Mouse (Mus musculus) stomach, postnatal 0 days (tissue): ENCODE results near the gene Tsfm. TPM values are rescaled to one million over a fixed set of nuclear protein-coding genes. Genes with fewer than 3 reads are reported as not detected.

Experiments used
- ATAC-seq: fragments of 200-750 bp; cut with Nextera tagmentation; 2 replicates; pipeline ENCODE4 v1.8.0; 2017; ENCODE audit not compliant: low FRiP score, low TSS enrichment
- DNase-seq: peaks from one replicate; pipeline ENCODE4 v3.0.0-alpha.2; 2016; ENCODE audit warnings: low spot score
- H3K27ac ChIP-seq: fragments of 300-500 bp; sonication (generic); replicated peaks from 2 replicates; pipeline ENCODE4 v1.5.1; 2014; ENCODE audit warnings: mild to moderate bottlenecking, control low read depth
- H3K27me3 ChIP-seq: fragments of 300-500 bp; sonication (generic); 2 replicates; pipeline ENCODE4 v1.6.1; 2014; ENCODE audit warnings: low read length; ENCODE audit not compliant: control insufficient read depth, insufficient read depth
- H3K36me3 ChIP-seq: fragments of 300-500 bp; sonication (generic); 2 replicates; pipeline ENCODE4 v1.6.1; 2014; ENCODE audit warnings: low read length, mixed read lengths; ENCODE audit not compliant: control insufficient read depth, insufficient read depth
- H3K4me1 ChIP-seq: fragments of 300-500 bp; sonication (generic); replicated peaks from 2 replicates; pipeline ENCODE4 v1.6.1; 2014; ENCODE audit warnings: antibody characterized with exemption; ENCODE audit not compliant: control insufficient read depth, insufficient read depth
- H3K4me2 ChIP-seq: fragments of 300-500 bp; sonication (generic); replicated peaks from 2 replicates; pipeline ENCODE4 v1.6.1; 2014; ENCODE audit warnings: low read depth, mild to moderate bottlenecking, control low read depth, moderate library complexity
- H3K4me3 ChIP-seq: fragments of 300-500 bp; sonication (generic); 2 replicates; pipeline ENCODE4 v1.5.1; 2014; ENCODE audit warnings: low read depth, low read length, control low read depth
- H3K9ac ChIP-seq: fragments of 300-500 bp; sonication (generic); 2 replicates; pipeline ENCODE4 v1.6.1; 2014; ENCODE audit warnings: mild to moderate bottlenecking, low read length, control low read depth, mixed read lengths
- H3K9me3 ChIP-seq: fragments of 300-500 bp; sonication (generic); 2 replicates; pipeline ENCODE4 v1.6.1; 2016; ENCODE audit warnings: low read length; ENCODE audit not compliant: control insufficient read depth
- CTCF ChIP-seq: IDR thresholded peaks from 2 replicates; pipeline ENCODE4 v1.5.1; 2016; ENCODE audit warnings: antibody characterized with exemption, low read depth, mild to moderate bottlenecking, moderate library complexity
- EP300 ChIP-seq: optimal IDR thresholded peaks from 2 replicates; pipeline ENCODE3; 2016; ENCODE audit warnings: antibody characterized with exemption
- WGBS: fragments of 180-500 bp; shearing (Covaris S2); extraction: QIAGEN DNeasy Blood & Tissue Kit; methylation state at CpG from one replicate; pipeline ENCODE4 v1.1.7; 2014; 5-methylcytosine and 5-hydroxymethylcytosine counted together
- polyA plus RNA-seq: library from polyadenylated mRNA; unstranded; fragments of >200 nt; fragmentation: Nextera tagmentation; extraction: Ambion mirVana; gene quantifications from 2 replicates; pipeline ENCODE4 v1.2.1, GENCODE M21; 2015

Tsfm gene
- polyA plus RNA-seq, 1 experiment from 2014 or later, result 61.3 TPM

- Histone ChIP-seq H3K4me1 (peaks cover 20% of the 10 kb centered on the region), H3K9me3 (no peaks in the 10 kb centered on the region), H3K27me3 (no peaks in the 10 kb centered on the region), H3K4me3 (peak overlapping the region; percentile 97), H3K27ac (peak overlapping the region; percentile 100), H3K9ac (peak overlapping the region; percentile 99), H3K4me2 (peak overlapping the region; percentile 83), H3K36me3 (peaks cover 4% of the 10 kb centered on the region; the same call in 1 of the 2 replicates)
- no peak for DNase-seq
- ATAC-seq, result no peak
- TF ChIP-seq CTCF, result no peak
- TF ChIP-seq EP300, result no peak
- WGBS, result 4% methylated on average over 16 of the region's 16 CpGs
Observed at GRCm38 (mm10) chr10:126980221-126980932, 50.3 kb downstream of the Tsfm start.

DNA sequence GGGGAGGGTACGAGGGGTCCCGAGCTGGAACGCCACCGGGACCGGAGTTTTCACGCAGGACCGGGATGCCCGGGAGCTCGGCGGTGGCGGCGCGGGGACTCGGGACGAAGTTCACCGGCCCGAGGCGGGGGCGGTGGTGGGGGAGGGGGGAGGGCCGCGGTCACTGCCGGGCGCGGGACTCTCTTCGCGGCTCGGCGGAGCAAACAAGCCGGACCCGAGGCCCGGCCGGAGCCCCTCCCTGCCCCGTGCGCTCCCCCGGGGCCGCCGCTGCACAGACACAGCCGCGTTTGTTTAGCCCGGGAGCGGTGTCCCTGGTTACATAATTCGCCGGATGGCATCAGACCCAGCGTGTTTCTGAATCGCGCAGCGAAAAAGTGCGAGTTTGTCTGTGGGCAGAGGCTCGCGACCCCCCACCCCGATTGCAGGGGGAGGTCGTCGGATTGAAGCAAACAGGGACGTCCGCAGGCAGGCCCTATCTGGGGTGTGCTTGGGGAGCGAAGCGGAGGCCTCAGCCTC is 50.9 kb downstream of the Tsfm start:
- no peaks in the 10 kb centered on the region for H3K9me3 ChIP-seq
- DNase-seq (peak; percentile 65), ATAC-seq (no peak)
- H3K4me2 ChIP-seq, result peak overlapping the region; percentile 83
- peak overlapping the region; percentile 99 for H3K9ac ChIP-seq
- TF ChIP-seq CTCF (no peak), EP300 (no peak)
- peak overlapping the region; percentile 100 for H3K27ac ChIP-seq
- WGBS, result under 1% methylated on average over 32 of the region's 57 CpGs
- peaks cover 4% of the 10 kb centered on the region; the same call in 1 of the 2 replicates for H3K36me3 ChIP-seq
- peaks cover 18% of the 10 kb centered on the region for H3K4me1 ChIP-seq
- H3K4me3 ChIP-seq, result peak overlapping the region; percentile 97
- H3K27me3 ChIP-seq, result no peaks in the 10 kb centered on the region

- peak overlapping the region; percentile 83 for H3K4me2 ChIP-seq
- H3K4me1 ChIP-seq, result peaks cover 14% of the 10 kb centered on the region
- peak overlapping the region; percentile 99 for H3K9ac ChIP-seq
- peak; percentile 4; the same call in 1 of the 2 replicates for ATAC-seq
- peak overlapping the region; percentile 100 for H3K27ac ChIP-seq
- peak; percentile 66 for DNase-seq
- 4% methylated on average over 15 of the region's 62 CpGs for WGBS
- TF ChIP-seq EP300 (no peak), CTCF (no peak)
- peak overlapping the region; percentile 97 for H3K4me3 ChIP-seq
- peaks cover 4% of the 10 kb centered on the region; the same call in 1 of the 2 replicates for H3K36me3 ChIP-seq
- no peaks in the 10 kb centered on the region for H3K9me3 ChIP-seq
- no peaks in the 10 kb centered on the region for H3K27me3 ChIP-seq
Observed at GRCm38 (mm10) chr10:126979121-126979635, 51.5 kb downstream of the Tsfm start.

DNA sequence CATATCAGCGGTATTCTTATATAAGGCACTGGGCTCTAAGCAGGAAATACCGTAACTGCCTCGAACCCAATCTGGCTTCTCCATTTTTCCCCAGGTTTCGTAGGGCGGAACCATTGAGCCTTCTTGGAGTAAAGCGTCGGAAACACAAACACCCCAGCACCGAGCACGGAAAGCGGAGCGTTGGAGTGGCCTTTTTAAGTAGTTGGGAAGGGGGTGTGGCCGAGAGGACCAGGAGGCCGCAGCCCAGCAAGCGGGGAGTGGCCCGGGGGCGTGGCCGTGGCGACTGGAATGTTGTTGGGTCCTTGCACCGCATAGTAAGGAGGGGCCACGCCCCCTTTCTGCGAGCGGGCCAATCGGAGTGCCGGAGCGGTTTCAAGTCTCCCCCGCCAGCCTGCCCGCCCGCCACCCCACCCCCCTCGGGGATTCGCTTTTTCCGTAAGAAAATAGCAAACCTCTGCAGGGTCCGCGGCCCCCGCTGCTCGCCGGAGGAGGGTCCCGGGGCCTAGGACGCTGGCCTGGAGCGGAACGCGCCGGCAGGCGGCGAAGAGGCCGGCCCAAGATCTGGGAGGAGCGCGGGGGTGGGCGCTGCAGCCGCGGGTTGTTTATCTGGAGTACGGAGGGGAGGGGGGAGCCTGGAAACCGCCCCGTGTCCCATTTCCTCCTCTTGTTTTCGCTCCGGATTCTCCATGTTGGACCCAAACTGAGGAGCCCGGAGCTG is 52.2 kb downstream of the Tsfm start, which contains the start of gene Ctdsp2:
Gene Ctdsp2 (plus strand): TSS at position 441 of the 718 bp plus-strand sequence.
- H3K36me3 ChIP-seq, result no peaks in the 10 kb centered on the region
- no peaks in the 10 kb centered on the region for H3K9me3 ChIP-seq
- peak; percentile 100 for DNase-seq
- ATAC-seq, result peak; percentile 93
- H3K4me3 ChIP-seq, result peak within 1 kb of the TSS; percentile 97
- H3K4me1 ChIP-seq, result peaks cover 7% of the 10 kb centered on the region
- H3K9ac ChIP-seq, result peak within 1 kb of the TSS; percentile 99
- under 1% methylated on average over 40 of the region's 56 CpGs for WGBS
- peak within 1 kb of the TSS; percentile 100 for H3K27ac ChIP-seq
- peak within 1 kb of the TSS; percentile 83 for H3K4me2 ChIP-seq
- H3K27me3 ChIP-seq, result no peaks in the 10 kb centered on the region
- TF ChIP-seq CTCF, result peak; percentile 58
- peak; percentile 86 for TF ChIP-seq EP300

DNA sequence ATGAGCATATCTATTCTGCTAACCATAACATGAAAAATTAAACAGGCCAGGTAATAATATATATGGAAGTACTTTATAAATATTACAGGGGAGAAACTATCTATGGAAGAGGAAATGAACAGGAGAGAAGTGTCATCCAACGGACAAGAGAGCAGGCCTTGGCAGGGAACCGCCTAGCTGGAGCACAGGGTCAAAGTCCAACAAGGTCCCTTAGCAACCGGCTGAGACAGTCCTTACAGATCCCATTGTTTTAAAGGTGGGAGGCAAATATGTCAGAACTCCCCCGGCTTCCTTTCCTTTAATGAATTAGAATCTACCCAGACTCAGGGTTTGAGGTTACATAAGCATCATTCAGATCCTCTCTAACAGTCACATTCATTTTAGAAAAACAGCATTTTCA is 53.6 kb downstream of the Tsfm start:
- H3K4me1 ChIP-seq, result peaks cover 10% of the 10 kb centered on the region
- WGBS, result 61% methylated on average over 4 of the region's 4 CpGs
- no peak overlapping the region for H3K27ac ChIP-seq
- no peak overlapping the region for H3K9ac ChIP-seq
- no peak for ATAC-seq
- no peaks in the 10 kb centered on the region for H3K27me3 ChIP-seq
- H3K4me2 ChIP-seq, result no peak overlapping the region
- no peaks in the 10 kb centered on the region for H3K9me3 ChIP-seq
- no peaks in the 10 kb centered on the region for H3K36me3 ChIP-seq
- no peak for TF ChIP-seq CTCF
- no peak for TF ChIP-seq EP300
- DNase-seq, result no peak
- no peak overlapping the region for H3K4me3 ChIP-seq
